Mouse (Mus musculus) heart, adult 2 months (tissue): ENCODE results near the gene Dtx1.

Experiments
- CTCF ChIP-seq: fragments of 200-600 bp; IDR thresholded peaks from 2 replicates; pipeline ENCODE4 v1.8.1; 2022; ENCODE audit warnings: antibody characterized with exemption, mild to moderate bottlenecking, moderate library complexity
- EP300 ChIP-seq: fragments of 200-500 bp; IDR thresholded peaks from 2 replicates; pipeline ENCODE4 v1.6.1; 2011; ENCODE audit warnings: low read depth, low read length, control low read depth; ENCODE audit not compliant: insufficient read depth

- TF ChIP-seq EP300: no peak
- no peak for TF ChIP-seq CTCF
Measured at GRCm38 (mm10) chr5:120674229-120675145, 37.2 kb downstream of the Dtx1 start.
